Mouse (Mus musculus): ENCODE data around the gene Gm32742. TPM values are rescaled to one million over a fixed set of nuclear protein-coding genes. Genes with fewer than 3 reads are reported as not detected.
A peak's percentile ranks its signal among the peaks of the same experiment; 100 is the strongest.

Gene Gm32742
- polyA plus RNA-seq, 1 experiment = 0.01 TPM

GRCm38 (mm10) chr9:51137432-51137831 is 27.9 kb downstream of the Gm32742 start:
- no peak for TF ChIP-seq CTCF (IDR thresholded peaks at IDR 0.05; ENCODE audit: control insufficient read depth, insufficient read depth, insufficient replicate concordance, low read depth, low read length)
- H3K27me3 ChIP-seq (ENCODE audit: control insufficient read depth, insufficient read depth, low read length) = no peaks in the 10 kb centered on the region
- no peaks in the 10 kb centered on the region for H3K4me1 ChIP-seq (ENCODE audit: control insufficient read depth, insufficient read depth, low read length)
- no peak overlapping the region for H3K4me3 ChIP-seq (ENCODE audit: control insufficient read depth, low read depth, low read length)
- H3K36me3 ChIP-seq (ENCODE audit: control insufficient read depth, insufficient read depth, low read length) = no peaks in the 10 kb centered on the region
- H3K27ac ChIP-seq (ENCODE audit: control insufficient read depth, insufficient read depth, low read depth, low read length) = no peak overlapping the region

GRCm38 (mm10) chr9:51136985-51137384 is 28.3 kb downstream of the Gm32742 start:
- Histone ChIP-seq H3K27me3 (ENCODE audit: control insufficient read depth, insufficient read depth, low read length) (no peaks in the 10 kb centered on the region), H3K36me3 (ENCODE audit: control insufficient read depth, insufficient read depth, low read length) (no peaks in the 10 kb centered on the region), H3K4me3 (ENCODE audit: control insufficient read depth, low read depth, low read length) (no peak overlapping the region), H3K27ac (ENCODE audit: control insufficient read depth, insufficient read depth, low read depth, low read length) (no peak overlapping the region), H3K4me1 (ENCODE audit: control insufficient read depth, insufficient read depth, low read length) (no peaks in the 10 kb centered on the region)
- TF ChIP-seq CTCF (IDR thresholded peaks at IDR 0.05; ENCODE audit: control insufficient read depth, insufficient read depth, insufficient replicate concordance, low read depth, low read length) = peak; percentile 49; the same call in 1 of the 2 replicates
- TF ChIP-seq POLR2A (IDR thresholded peaks at IDR 0.05; ENCODE audit: control insufficient read depth, low read depth, low read length) = no peak

- Histone ChIP-seq H3K4me3 (ENCODE audit: control insufficient read depth, low read depth, low read length) (no peak overlapping the region; the same call in 1 of the 2 replicates), H3K4me1 (ENCODE audit: control insufficient read depth, insufficient read depth, low read length) (no peaks in the 10 kb centered on the region), H3K27me3 (ENCODE audit: control insufficient read depth, insufficient read depth, low read length) (no peaks in the 10 kb centered on the region), H3K27ac (ENCODE audit: control insufficient read depth, insufficient read depth, low read depth, low read length) (no peak overlapping the region), H3K36me3 (ENCODE audit: control insufficient read depth, insufficient read depth, low read length) (no peaks in the 10 kb centered on the region)
- TF ChIP-seq POLR2A (IDR thresholded peaks at IDR 0.05; ENCODE audit: control insufficient read depth, low read depth, low read length) = peak; percentile 59; the same call in 1 of the 2 replicates
- no peak for TF ChIP-seq CTCF (IDR thresholded peaks at IDR 0.05; ENCODE audit: control insufficient read depth, insufficient read depth, insufficient replicate concordance, low read depth, low read length)
Measured at GRCm38 (mm10) chr9:51114767-51115166, 50.5 kb downstream of the Gm32742 start.

GRCm38 (mm10) chr9:51105751-51106150 is 59.6 kb downstream of the Gm32742 start:
- Histone ChIP-seq H3K27ac (ENCODE audit: control insufficient read depth, insufficient read depth, low read depth, low read length) (no peak overlapping the region), H3K4me1 (ENCODE audit: control insufficient read depth, insufficient read depth, low read length) (peaks cover 4% of the 10 kb centered on the region; the same call in 1 of the 2 replicates), H3K36me3 (ENCODE audit: control insufficient read depth, insufficient read depth, low read length) (peaks cover 2% of the 10 kb centered on the region; the same call in 1 of the 2 replicates), H3K4me3 (ENCODE audit: control insufficient read depth, low read depth, low read length) (no peak overlapping the region; the same call in 1 of the 2 replicates), H3K27me3 (ENCODE audit: control insufficient read depth, insufficient read depth, low read length) (no peaks in the 10 kb centered on the region)
- no peak for TF ChIP-seq POLR2A (IDR thresholded peaks at IDR 0.05; ENCODE audit: control insufficient read depth, low read depth, low read length)
- TF ChIP-seq CTCF (IDR thresholded peaks at IDR 0.05; ENCODE audit: control insufficient read depth, insufficient read depth, insufficient replicate concordance, low read depth, low read length) = no peak

GRCm38 (mm10) chr9:51103808-51104514 is 61.4 kb downstream of the Gm32742 start:
- peak overlapping the region; percentile 92 for H3K4me3 ChIP-seq (ENCODE audit: control insufficient read depth, low read depth, low read length)
- H3K4me1 ChIP-seq (ENCODE audit: control insufficient read depth, insufficient read depth, low read length) = peaks cover 4% of the 10 kb centered on the region; the same call in 1 of the 2 replicates
- peaks cover 2% of the 10 kb centered on the region; the same call in 1 of the 2 replicates for H3K36me3 ChIP-seq (ENCODE audit: control insufficient read depth, insufficient read depth, low read length)
- TF ChIP-seq CTCF (IDR thresholded peaks at IDR 0.05; ENCODE audit: control insufficient read depth, insufficient read depth, insufficient replicate concordance, low read depth, low read length) (no peak), POLR2A (IDR thresholded peaks at IDR 0.05; ENCODE audit: control insufficient read depth, low read depth, low read length) (peak; percentile 82; the same call in 1 of the 2 replicates)
- no peaks in the 10 kb centered on the region for H3K27me3 ChIP-seq (ENCODE audit: control insufficient read depth, insufficient read depth, low read length)
- H3K27ac ChIP-seq (ENCODE audit: control insufficient read depth, insufficient read depth, low read depth, low read length) = peak overlapping the region; percentile 99

- peaks cover 2% of the 10 kb centered on the region; the same call in 1 of the 2 replicates for H3K36me3 ChIP-seq (ENCODE audit: control insufficient read depth, insufficient read depth, low read length)
- peak overlapping the region; percentile 99 for H3K27ac ChIP-seq (ENCODE audit: control insufficient read depth, insufficient read depth, low read depth, low read length)
- H3K27me3 ChIP-seq (ENCODE audit: control insufficient read depth, insufficient read depth, low read length) = no peaks in the 10 kb centered on the region
- H3K4me3 ChIP-seq (ENCODE audit: control insufficient read depth, low read depth, low read length) = peak overlapping the region; percentile 92
- TF ChIP-seq POLR2A (IDR thresholded peaks at IDR 0.05; ENCODE audit: control insufficient read depth, low read depth, low read length) (peak; percentile 37; the same call in 1 of the 2 replicates), CTCF (IDR thresholded peaks at IDR 0.05; ENCODE audit: control insufficient read depth, insufficient read depth, insufficient replicate concordance, low read depth, low read length) (no peak)
- peaks cover 4% of the 10 kb centered on the region; the same call in 1 of the 2 replicates for H3K4me1 ChIP-seq (ENCODE audit: control insufficient read depth, insufficient read depth, low read length)
Measured at GRCm38 (mm10) chr9:51102963-51103807, 62.1 kb downstream of the Gm32742 start.
